Mouse (Mus musculus) limb, embryonic 11.5 days (tissue): ENCODE results near the gene Mast1. TPM values are rescaled to one million over a fixed set of nuclear protein-coding genes. Genes with fewer than 3 reads are reported as not detected.

ENCODE experiments used
- ATAC-seq: fragments of 200-750 bp; cut with Nextera tagmentation; 2 replicates; pipeline ENCODE4 v1.8.0; 2017; ENCODE audit warnings: low read depth; ENCODE audit not compliant: insufficient number of reproducible peaks, low FRiP score, low TSS enrichment
- DNase-seq: peaks from one replicate; pipeline ENCODE4 v3.0.0-alpha.2; 2015; ENCODE audit warnings: low spot score
- H3K27ac ChIP-seq: fragments of 300-500 bp; sonication (generic); replicated peaks from 2 replicates; pipeline ENCODE4 v1.5.1; 2014; ENCODE audit warnings: low read depth, mild to moderate bottlenecking, low read length
- H3K27me3 ChIP-seq: fragments of 300-500 bp; sonication (generic); 2 replicates; pipeline ENCODE4 v1.6.1; 2014; ENCODE audit warnings: mild to moderate bottlenecking, low read length, mixed read lengths; ENCODE audit not compliant: control insufficient read depth, insufficient read depth
- H3K36me3 ChIP-seq: fragments of 300-500 bp; sonication (generic); 2 replicates; pipeline ENCODE4 v1.6.1; 2014; ENCODE audit warnings: mild to moderate bottlenecking, low read length, moderate library complexity, mixed read lengths; ENCODE audit not compliant: control insufficient read depth, insufficient read depth
- H3K4me1 ChIP-seq: fragments of 300-500 bp; sonication (generic); 2 replicates; pipeline ENCODE4 v1.6.1; 2014; ENCODE audit warnings: low read length, mixed read lengths; ENCODE audit not compliant: control insufficient read depth, insufficient read depth
- H3K4me2 ChIP-seq: fragments of 300-500 bp; sonication (generic); 2 replicates; pipeline ENCODE4 v1.6.1; 2014; ENCODE audit warnings: low read depth, mild to moderate bottlenecking, moderate library complexity; ENCODE audit not compliant: severe bottlenecking
- H3K4me3 ChIP-seq: fragments of 300-500 bp; sonication (generic); 2 replicates; pipeline ENCODE4 v1.5.1; 2014; ENCODE audit warnings: low read depth, low read length
- H3K9ac ChIP-seq: fragments of 300-500 bp; sonication (generic); 2 replicates; pipeline ENCODE4 v1.6.1; 2014; ENCODE audit warnings: mild to moderate bottlenecking, low read length
- H3K9me3 ChIP-seq: fragments of 300-500 bp; sonication (generic); 2 replicates; pipeline ENCODE4 v1.6.1; 2016; ENCODE audit warnings: low read length; ENCODE audit not compliant: control insufficient read depth
- WGBS: fragments of 180-500 bp; shearing (Covaris S2); extraction: QIAGEN DNeasy Blood & Tissue Kit; methylation state at CpG from one replicate; pipeline ENCODE4 v1.1.7; 2014; 5-methylcytosine and 5-hydroxymethylcytosine counted together
- polyA plus RNA-seq: library from polyadenylated mRNA; unstranded; fragments of >200 nt; fragmentation: Nextera tagmentation; extraction: Ambion mirVana; gene quantifications from 2 replicates; pipeline ENCODE4 v1.2.1, GENCODE M21; 2014

Gene Mast1
- polyA plus RNA-seq, 1 experiment from 2014 or later, result 0.17 TPM

DNA sequence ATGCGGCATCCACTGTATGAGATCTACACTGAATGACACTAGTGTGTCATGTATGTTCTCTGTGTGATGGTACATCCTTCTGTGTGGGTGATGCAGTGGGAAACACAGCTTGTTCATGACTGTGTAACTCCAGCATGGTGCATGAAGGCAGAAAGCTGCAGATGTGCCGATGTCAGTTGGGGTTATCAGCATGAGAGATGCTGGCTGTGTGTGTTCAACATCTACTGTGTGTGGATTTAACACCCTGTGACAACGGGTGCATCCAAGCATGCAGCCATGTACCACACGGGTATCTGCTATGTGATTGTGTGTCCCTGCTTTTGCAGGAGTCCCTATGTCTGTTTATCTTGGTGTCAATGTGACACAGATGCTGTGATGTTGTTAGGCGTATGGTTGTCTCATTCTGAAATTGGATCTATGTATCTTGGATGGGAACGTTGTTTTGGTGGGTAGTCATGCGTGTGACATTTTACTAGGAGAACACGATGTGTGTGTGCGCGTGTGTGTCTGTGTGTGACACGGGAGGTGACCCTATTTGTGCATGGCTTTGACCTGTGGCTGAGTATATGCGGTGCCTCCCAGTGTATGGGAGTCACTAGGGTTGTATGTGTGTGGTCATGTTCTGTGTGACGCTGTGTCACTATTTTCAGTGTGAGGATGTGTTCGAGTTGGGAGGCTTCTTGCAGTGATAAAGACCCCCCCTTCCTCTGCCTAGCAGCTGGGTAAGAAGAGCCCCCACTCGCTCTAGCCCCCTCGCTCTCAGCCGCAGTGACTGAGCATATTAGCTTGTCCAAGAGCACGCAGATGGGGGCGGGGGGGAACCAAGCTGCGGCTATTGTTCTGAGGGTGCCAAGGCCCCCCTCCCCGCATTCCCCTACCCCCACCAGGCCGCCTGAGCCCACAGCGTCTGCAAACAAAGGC, 858 bp downstream of the Mast1 start:
- peaks cover 41% of the 10 kb centered on the region for H3K27me3 ChIP-seq
- no peak overlapping the region for H3K27ac ChIP-seq
- no peak overlapping the region for H3K9ac ChIP-seq
- H3K4me3 ChIP-seq, result peak overlapping the region; percentile 40
- DNase-seq (no peak), ATAC-seq (0 out of 2 replicates have a peak, but pooled peaks have one; percentile 42)
- H3K36me3 ChIP-seq, result no peaks in the 10 kb centered on the region
- H3K4me1 ChIP-seq, result peaks cover 16% of the 10 kb centered on the region
- 30% methylated on average over 23 of the region's 23 CpGs for WGBS
- peak overlapping the region; percentile 69 for H3K4me2 ChIP-seq
- H3K9me3 ChIP-seq, result no peaks in the 10 kb centered on the region; the same call in 1 of the 2 replicates

DNA sequence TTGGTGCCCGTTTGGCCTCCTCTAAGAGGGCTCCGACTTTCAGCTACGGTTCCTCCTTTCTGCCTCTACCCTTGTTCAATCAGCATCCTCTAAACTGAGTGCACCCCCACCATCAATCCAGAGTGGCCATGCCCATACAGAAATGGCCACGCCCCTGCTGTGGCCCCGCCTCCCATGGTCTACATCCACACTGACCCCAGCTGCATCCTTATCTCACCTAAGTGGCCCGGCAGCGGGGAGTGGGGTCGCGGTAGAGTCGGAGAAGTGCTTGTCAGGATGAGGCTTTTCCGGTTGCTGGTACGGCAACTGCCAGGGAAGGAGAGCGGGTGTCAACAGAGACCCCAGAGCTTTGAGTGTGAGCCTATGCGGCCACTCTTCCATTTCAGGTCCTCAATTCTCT, 1.7 kb downstream of the Mast1 start:
- Histone ChIP-seq H3K27ac (no peak overlapping the region), H3K4me3 (no peak overlapping the region), H3K36me3 (no peaks in the 10 kb centered on the region), H3K27me3 (peaks cover 42% of the 10 kb centered on the region), H3K9me3 (no peaks in the 10 kb centered on the region; the same call in 1 of the 2 replicates), H3K4me1 (peaks cover 16% of the 10 kb centered on the region), H3K4me2 (0 out of 2 replicates have a peak overlapping the region, but pooled peaks have one; percentile 24), H3K9ac (no peak overlapping the region)
- DNase-seq (no peak), ATAC-seq (no peak)
- 7% methylated on average over 14 of the region's 14 CpGs for WGBS

DNA sequence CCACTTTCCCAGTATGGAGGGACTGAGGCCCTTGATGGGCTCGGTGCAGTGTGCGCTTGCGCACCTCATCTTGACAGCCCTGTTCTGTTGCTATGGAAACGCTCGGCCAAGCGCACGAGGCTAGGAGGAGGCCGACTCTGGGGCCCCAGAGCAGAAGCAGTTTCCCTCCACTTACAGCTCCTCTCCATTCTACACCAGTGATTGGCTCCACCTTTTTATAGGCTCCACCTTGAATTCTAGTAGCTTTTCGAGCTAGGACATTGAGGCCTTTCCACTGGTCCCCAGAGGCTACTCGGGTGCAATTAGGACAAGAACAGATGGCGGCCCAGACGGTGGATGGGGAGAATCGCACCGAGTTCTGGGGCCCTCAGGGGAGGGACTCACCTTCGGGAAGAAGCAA, 2.3 kb downstream of the Mast1 start:
- Histone ChIP-seq H3K4me2 (peak overlapping the region; percentile 24), H3K4me3 (no peak overlapping the region), H3K4me1 (peaks cover 16% of the 10 kb centered on the region), H3K9me3 (no peaks in the 10 kb centered on the region; the same call in 1 of the 2 replicates), H3K36me3 (no peaks in the 10 kb centered on the region), H3K9ac (no peak overlapping the region), H3K27ac (no peak overlapping the region), H3K27me3 (peaks cover 47% of the 10 kb centered on the region)
- peak; percentile 70 for DNase-seq
- 1% methylated on average over 15 of the region's 15 CpGs for WGBS
- peak; percentile 48; the same call in 1 of the 2 replicates for ATAC-seq

DNA sequence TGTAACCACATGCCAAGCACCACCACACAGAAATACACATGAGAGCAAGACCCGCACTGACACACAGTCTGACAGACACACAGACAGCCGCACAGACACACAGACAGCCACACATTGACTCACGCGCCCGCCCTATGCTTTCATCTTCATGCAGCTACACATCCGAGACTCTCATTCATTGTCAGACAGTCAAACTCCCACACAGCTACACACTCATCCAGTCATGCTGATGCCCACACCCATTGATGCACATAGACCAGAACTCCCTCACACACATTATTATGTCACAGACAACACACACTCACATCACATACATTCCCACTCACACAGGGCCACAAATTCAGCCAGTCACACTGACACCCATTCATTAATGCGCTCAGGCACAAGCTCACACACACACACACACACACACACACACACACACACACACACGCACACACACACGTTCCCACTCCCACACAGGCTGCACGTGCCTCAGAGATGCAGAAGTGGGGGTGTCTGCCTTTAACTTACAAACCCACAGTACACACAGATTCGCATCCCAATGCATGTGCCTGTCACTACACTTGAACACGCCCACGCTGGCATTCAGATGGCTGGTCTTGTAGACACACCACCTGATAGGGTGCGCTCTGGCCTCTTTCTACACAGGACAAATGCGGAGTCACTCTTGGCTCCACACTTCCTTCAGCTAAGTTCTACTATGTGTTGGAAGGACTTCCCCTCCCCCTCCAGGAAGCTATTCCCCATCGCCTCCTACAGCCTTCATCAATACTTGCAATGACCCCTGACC, 3.2 kb downstream of the Mast1 start:
- no peak overlapping the region for H3K4me3 ChIP-seq
- DNase-seq (no peak), ATAC-seq (no peak)
- H3K4me2 ChIP-seq, result no peak overlapping the region
- H3K27me3 ChIP-seq, result peaks cover 52% of the 10 kb centered on the region
- H3K9me3 ChIP-seq, result no peaks in the 10 kb centered on the region; the same call in 1 of the 2 replicates
- peaks cover 16% of the 10 kb centered on the region for H3K4me1 ChIP-seq
- H3K27ac ChIP-seq, result no peak overlapping the region
- WGBS, result 83% methylated on average over 16 of the region's 16 CpGs
- no peaks in the 10 kb centered on the region for H3K36me3 ChIP-seq
- H3K9ac ChIP-seq, result no peak overlapping the region

DNA sequence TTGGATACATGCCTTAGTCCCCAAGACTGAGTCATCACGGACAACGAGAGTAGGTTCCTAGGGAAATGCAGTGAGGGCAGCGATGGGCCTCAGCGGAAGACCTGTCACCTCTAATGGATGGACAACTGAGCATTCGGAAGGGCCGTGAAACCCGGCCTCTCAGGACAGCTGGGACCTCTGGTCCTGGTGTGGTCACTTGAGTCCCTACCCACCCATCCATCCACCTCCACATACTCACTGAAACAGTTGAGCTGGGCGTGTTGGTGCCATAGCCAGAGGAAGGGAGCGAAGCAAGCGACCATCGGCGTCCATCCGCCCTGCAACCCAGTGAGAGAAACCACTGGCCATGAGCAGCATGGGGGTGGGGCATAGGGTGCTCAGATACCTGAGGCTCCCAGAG, 6.6 kb downstream of the Mast1 start:
- 88% methylated on average over 13 of the region's 13 CpGs for whole genome bisulfite sequencing
- no peak overlapping the region for H3K4me3 ChIP-seq
- H3K9me3 ChIP-seq, result no peaks in the 10 kb centered on the region
- H3K9ac ChIP-seq, result no peak overlapping the region
- H3K36me3 ChIP-seq, result no peaks in the 10 kb centered on the region
- no peak for ATAC-seq
- no peak for DNase-seq
- peaks cover 27% of the 10 kb centered on the region for H3K27me3 ChIP-seq
- H3K27ac ChIP-seq, result no peak overlapping the region
- no peak overlapping the region for H3K4me2 ChIP-seq
- peaks cover 10% of the 10 kb centered on the region for H3K4me1 ChIP-seq

DNA sequence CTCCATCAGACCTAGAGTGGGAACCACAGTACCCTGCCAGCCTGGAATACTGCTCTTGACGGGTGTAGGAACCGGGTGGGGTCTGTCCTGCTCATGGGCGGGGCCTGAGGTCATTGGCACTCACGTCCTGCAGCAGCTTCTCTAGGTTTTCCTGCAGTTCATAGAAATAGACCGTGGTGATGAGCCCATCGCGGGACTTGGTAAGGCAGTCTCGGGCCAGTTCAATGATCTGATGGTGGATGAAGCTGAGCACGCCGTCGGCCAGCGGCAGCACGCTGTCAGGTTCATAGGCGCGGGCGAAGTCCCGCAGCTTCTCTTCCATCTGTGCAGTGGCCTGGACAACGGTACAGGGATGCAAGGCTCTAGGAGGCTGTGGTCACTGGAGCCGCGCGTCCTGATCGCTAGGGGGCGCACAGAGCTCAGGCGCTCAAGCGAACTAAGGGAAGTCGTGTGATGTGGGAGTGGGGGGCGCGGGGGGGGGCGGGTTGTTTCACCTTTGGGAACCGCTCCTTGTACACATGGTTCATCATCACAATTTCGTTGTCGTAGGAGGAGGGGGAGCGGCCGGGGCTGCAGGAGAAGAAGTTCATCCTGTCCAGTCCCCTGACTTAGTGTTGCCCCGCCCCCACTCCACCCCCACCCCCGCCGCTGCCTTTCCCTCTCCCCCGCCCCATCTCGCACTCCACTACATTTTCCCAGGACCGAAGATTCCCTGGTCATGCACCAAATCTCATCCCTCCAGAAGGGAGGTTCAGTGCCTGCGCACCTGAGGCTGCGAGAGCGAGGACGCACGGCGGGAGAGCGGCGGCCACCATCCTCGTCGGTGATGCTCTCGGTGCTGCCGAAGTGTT, 8.5 kb downstream of the Mast1 start:
- Histone ChIP-seq H3K4me2 (peak overlapping the region; percentile 61), H3K9me3 (no peaks in the 10 kb centered on the region), H3K36me3 (no peaks in the 10 kb centered on the region), H3K4me1 (0 out of 2 replicates have a peak, but pooled peaks cover 2% of the 10 kb centered on the region), H3K27me3 (peaks cover 18% of the 10 kb centered on the region; the same call in 1 of the 2 replicates), H3K27ac (no peak overlapping the region), H3K4me3 (peak overlapping the region; percentile 25), H3K9ac (no peak overlapping the region)
- ATAC-seq, result peak; percentile 65
- WGBS, result 3% methylated on average over 43 of the region's 52 CpGs
- peak; percentile 86 for DNase-seq

DNA sequence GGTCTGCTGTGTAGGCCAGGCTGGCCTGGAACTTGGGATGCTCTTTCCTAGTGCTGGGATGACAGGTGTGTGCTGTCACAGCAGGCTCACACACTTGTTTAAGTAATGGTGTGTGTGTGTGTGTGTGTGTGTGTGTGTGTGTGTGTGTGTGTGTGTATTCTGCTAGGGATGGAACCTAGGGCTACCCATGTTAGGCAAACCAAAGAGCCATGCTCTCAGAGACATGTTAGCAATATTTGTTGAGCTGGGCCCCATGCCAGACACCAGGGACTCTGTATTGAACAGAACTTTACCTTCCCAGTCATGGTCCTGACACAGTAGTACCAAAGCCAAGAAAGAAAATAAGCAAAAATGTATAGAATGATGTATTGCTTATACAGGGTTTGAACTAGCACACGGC, 9.6 kb downstream of the Mast1 start:
- Histone ChIP-seq H3K27ac (no peak overlapping the region), H3K9ac (no peak overlapping the region), H3K9me3 (no peaks in the 10 kb centered on the region), H3K4me2 (no peak overlapping the region), H3K4me3 (no peak overlapping the region), H3K36me3 (no peaks in the 10 kb centered on the region), H3K4me1 (0 out of 2 replicates have a peak, but pooled peaks cover 2% of the 10 kb centered on the region), H3K27me3 (peaks cover 16% of the 10 kb centered on the region; the same call in 1 of the 2 replicates)
- no peak for ATAC-seq
- DNase-seq, result no peak
- 78% methylated on average over 1 of the region's 1 CpGs for WGBS
